Mouse (Mus musculus) limb, embryonic 10.5 days (tissue): Measurements from ENCODE around the gene Mtln. TPM values are rescaled to one million over a fixed set of nuclear protein-coding genes. Genes with fewer than 3 reads are reported as not detected.

ENCODE experiments used
- DNase-seq: peaks from one replicate; pipeline ENCODE4 v3.0.0-alpha.2; 2017; ENCODE audit warnings: low spot score
- H3K27ac ChIP-seq: fragments of 300-500 bp; sonication (generic); 2 replicates; pipeline ENCODE4 v1.5.1; 2016; ENCODE audit warnings: mild to moderate bottlenecking
- H3K27me3 ChIP-seq: fragments of 300-500 bp; sonication (generic); 2 replicates; pipeline ENCODE4 v1.6.1; 2016; ENCODE audit warnings: low read depth, mild to moderate bottlenecking; ENCODE audit not compliant: poor library complexity, severe bottlenecking
- H3K36me3 ChIP-seq: fragments of 300-500 bp; sonication (generic); 2 replicates; pipeline ENCODE4 v1.6.1; 2016; ENCODE audit warnings: mild to moderate bottlenecking, moderate library complexity
- H3K4me1 ChIP-seq: fragments of 300-500 bp; sonication (generic); 2 replicates; pipeline ENCODE4 v1.6.1; 2016
- H3K4me3 ChIP-seq: fragments of 300-500 bp; sonication (generic); 2 replicates; pipeline ENCODE4 v1.5.1; 2016; ENCODE audit warnings: mild to moderate bottlenecking, moderate library complexity
- H3K9me3 ChIP-seq: fragments of 300-500 bp; sonication (generic); replicated peaks from 2 replicates; pipeline ENCODE4 v1.6.1; 2016; ENCODE audit warnings: mild to moderate bottlenecking
- WGBS: fragments of 180-500 bp; shearing (Covaris S2); methylation state at CpG from one replicate; pipeline ENCODE4 v1.1.7; 2016; 5-methylcytosine and 5-hydroxymethylcytosine counted together
- polyA plus RNA-seq: library from polyadenylated mRNA; unstranded; fragments of >200 nt; fragmentation: Nextera tagmentation; extraction: Ambion mirVana; gene quantifications from 2 replicates; pipeline ENCODE4 v1.2.1, GENCODE M21; 2016

Gene Mtln
- polyA plus RNA-seq: 19.0 and 19.9 TPM in 2 replicates

DNA sequence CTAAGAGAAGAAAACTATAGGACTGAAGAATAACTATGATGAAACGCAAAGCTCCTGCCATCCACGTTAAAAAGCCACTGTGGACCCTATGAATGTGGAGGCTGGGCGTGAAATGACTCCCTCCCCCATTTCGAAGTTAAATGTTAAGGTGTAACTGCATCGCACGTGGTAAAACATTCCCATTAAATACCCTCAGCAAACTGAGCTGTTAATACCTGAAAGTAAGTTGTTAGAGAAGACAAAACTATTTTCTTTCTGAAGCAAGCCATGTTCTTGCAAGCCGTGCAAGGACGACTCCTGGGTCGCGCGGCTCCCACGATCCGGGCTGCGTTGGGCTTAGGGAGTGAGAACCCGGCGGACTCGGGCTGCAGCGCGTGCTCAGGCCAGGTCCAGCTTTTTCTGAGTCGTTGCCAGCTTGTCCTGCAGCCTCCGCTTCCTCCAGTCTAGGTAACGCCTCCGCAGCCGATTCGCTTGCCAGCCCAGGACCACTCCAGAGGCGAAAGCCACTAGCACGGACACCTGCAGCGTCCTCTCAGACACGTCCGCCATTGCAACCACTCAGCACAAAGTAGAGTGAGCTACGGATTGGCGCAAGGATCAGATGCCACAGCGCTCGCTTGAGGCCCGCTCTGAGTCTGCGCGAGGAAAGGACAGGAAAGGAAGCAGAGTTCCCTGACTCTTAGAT lies at the start of gene Mtln:
Mtln (minus strand) TSS at position 570 of the 685 bp plus-strand sequence.
- no peaks in the 10 kb centered on the region for H3K36me3 ChIP-seq
- DNase-seq: peak; percentile 87
- peak within 1 kb of the TSS; percentile 92 for H3K27ac ChIP-seq
- 3% methylated on average over 37 of the region's 37 CpGs for WGBS
- no peaks in the 10 kb centered on the region for H3K9me3 ChIP-seq
- peaks cover 33% of the 10 kb centered on the region for H3K4me1 ChIP-seq
- H3K4me3 ChIP-seq: peak within 1 kb of the TSS; percentile 75
- H3K27me3 ChIP-seq: no peaks in the 10 kb centered on the region

- DNase-seq: no peak
- peaks cover 53% of the 10 kb centered on the region for H3K27me3 ChIP-seq
These were observed 49.1 kb upstream of the Mtln start for GRCm38 (mm10) chr2:127841402-127841801.

GRCm38 (mm10) chr2:127839425-127839824 lies 47.1 kb upstream of the Mtln start:
- H3K27me3 ChIP-seq: peaks cover 57% of the 10 kb centered on the region
- H3K4me3 ChIP-seq: no peak overlapping the region
- 22% methylated on average over 11 of the region's 11 CpGs for WGBS

More at GRCm38 (mm10) chr2:127841402-127841801, 49.1 kb upstream of the Mtln start:
- Histone ChIP-seq H3K4me3 (no peak overlapping the region), H3K4me1 (no peaks in the 10 kb centered on the region), H3K36me3 (no peaks in the 10 kb centered on the region), H3K9me3 (no peaks in the 10 kb centered on the region), H3K27ac (no peak overlapping the region)
- WGBS: 84% methylated on average over 1 of the region's 1 CpGs

GRCm38 (mm10) chr2:127838576-127838975 lies 46.3 kb upstream of the Mtln start, which contains the start of gene Acoxl:
Gene Acoxl, plus strand, starts transcription at chr2:127838876.
- Histone ChIP-seq H3K36me3 (no peaks in the 10 kb centered on the region), H3K4me1 (no peaks in the 10 kb centered on the region), H3K27me3 (peaks cover 59% of the 10 kb centered on the region), H3K9me3 (no peaks in the 10 kb centered on the region), H3K4me3 (no peak within 1 kb of the TSS), H3K27ac (no peak within 1 kb of the TSS)
- DNase-seq: no peak
- WGBS: 75% methylated on average over 7 of the region's 7 CpGs

More at GRCm38 (mm10) chr2:127839425-127839824, 47.1 kb upstream of the Mtln start:
- Histone ChIP-seq H3K27ac (no peak overlapping the region), H3K9me3 (no peaks in the 10 kb centered on the region), H3K4me1 (no peaks in the 10 kb centered on the region), H3K36me3 (no peaks in the 10 kb centered on the region)
- DNase-seq: no peak

DNA sequence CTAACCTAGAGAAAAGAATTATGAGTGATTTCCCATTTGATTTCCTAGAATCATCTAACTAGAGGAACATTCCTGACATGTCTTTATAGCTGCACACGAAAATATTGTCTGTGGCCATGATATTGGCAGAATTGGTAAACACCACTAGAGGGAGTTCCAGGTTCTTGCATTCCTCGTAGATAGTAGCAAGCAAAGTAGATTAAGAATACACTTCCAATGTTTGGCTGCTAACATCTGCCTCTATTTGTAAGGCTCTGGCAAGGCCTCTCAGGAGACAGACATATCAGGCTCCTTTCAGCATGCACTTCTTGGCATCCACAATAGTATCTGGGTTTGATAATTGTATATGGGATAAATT lies 40.5 kb upstream of the Mtln start:
- DNase-seq: no peak
- Histone ChIP-seq H3K9me3 (no peaks in the 10 kb centered on the region), H3K36me3 (peaks cover 21% of the 10 kb centered on the region), H3K27me3 (peaks cover 17% of the 10 kb centered on the region), H3K4me3 (no peak overlapping the region), H3K27ac (no peak overlapping the region), H3K4me1 (peaks cover 12% of the 10 kb centered on the region)
- 29% methylated on average over 2 of the region's 2 CpGs for WGBS

- peaks cover 26% of the 10 kb centered on the region for H3K36me3 ChIP-seq
- peaks cover 12% of the 10 kb centered on the region; the same call in 1 of the 2 replicates for H3K27me3 ChIP-seq
- 48% methylated on average over 11 of the region's 11 CpGs for WGBS
- DNase-seq: peak; percentile 39
- H3K4me3 ChIP-seq: peak overlapping the region; percentile 76
- H3K27ac ChIP-seq: peak overlapping the region; percentile 85; the same call in 1 of the 2 replicates
- H3K9me3 ChIP-seq: no peaks in the 10 kb centered on the region
- H3K4me1 ChIP-seq: peaks cover 12% of the 10 kb centered on the region
These were observed 40.0 kb upstream of the Mtln start for GRCm38 (mm10) chr2:127832103-127832832.

DNA sequence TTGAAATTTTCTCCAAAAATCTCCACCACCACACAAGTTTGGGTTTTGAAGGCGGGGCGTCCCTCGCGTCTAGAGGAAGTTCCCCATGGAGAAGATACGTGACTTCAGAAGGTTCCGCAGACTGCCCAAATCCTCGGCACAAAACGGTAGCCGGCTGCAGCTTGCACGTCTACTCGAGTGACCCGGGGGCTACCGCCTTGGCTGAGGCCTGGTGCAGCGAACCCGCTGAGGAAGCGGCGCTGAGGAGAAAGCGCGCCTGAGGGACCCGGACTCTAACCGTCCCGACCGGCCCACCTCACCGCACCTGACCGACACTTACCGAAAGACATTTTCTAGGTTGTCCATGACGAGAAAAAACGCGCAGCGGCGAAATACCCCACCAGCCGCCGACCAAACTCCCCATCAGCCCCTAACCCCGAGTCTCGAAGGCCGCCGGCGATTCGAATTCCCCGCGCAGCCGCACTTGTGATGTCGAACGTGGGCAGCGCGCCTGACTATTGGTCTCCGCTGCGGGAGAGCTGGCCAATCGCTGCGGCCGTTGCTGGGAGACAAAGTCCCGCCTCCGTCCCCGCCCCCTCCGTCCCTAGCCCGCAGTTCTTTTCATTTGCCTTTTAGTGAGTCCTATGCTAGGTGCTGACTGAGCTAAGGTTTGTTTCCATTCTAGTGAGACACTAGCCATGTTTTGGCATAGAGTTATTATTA lies 39.3 kb upstream of the Mtln start, which contains the start of gene Bub1:
Bub1 (minus strand) TSS at position 465 of the 702 bp plus-strand sequence.
- Histone ChIP-seq H3K36me3 (peaks cover 34% of the 10 kb centered on the region), H3K4me1 (peaks cover 12% of the 10 kb centered on the region), H3K27ac (peak within 1 kb of the TSS; percentile 85), H3K9me3 (no peaks in the 10 kb centered on the region), H3K27me3 (0 out of 2 replicates have a peak, but pooled peaks cover 7% of the 10 kb centered on the region), H3K4me3 (peak within 1 kb of the TSS; percentile 76)
- DNase-seq: peak; percentile 98
- under 1% methylated on average over 56 of the region's 56 CpGs for WGBS

DNA sequence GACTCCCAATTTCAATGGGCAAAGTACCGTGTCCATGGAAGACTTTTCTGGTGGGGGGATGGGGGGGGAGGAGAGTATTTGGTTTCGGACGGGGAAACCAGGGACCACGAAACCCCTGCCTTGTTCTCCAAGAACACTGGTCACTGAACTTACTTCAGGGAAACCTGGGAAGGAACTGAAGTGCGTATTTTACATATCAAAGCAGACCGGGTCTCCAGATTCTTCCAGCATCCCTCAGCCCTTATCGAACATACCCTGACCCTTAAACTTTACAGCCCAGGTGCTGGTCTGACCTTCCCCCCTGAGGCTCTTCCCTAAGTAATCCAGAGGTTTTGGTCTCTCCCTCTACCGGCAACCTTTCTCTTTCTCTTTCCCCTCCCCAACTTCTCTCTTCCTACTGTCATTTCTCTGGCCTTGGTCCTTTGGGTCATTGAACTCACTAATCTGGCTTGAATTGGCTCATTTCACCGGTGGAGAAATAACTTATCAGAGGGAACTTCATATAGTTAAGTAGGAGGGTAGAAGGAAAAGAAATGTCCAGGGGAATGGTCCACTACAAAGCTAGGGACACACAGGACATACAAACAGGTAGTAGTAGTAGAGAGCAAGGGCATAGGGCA lies 2.5 kb downstream of the Mtln start:
- no peaks in the 10 kb centered on the region for H3K36me3 ChIP-seq
- no peaks in the 10 kb centered on the region for H3K9me3 ChIP-seq
- DNase-seq: no peak
- H3K4me3 ChIP-seq: peak overlapping the region; percentile 80
- H3K4me1 ChIP-seq: peaks cover 33% of the 10 kb centered on the region
- WGBS: 28% methylated on average over 9 of the region's 9 CpGs
- peak overlapping the region; percentile 90; the same call in 1 of the 2 replicates for H3K27ac ChIP-seq
- H3K27me3 ChIP-seq: no peaks in the 10 kb centered on the region

DNA sequence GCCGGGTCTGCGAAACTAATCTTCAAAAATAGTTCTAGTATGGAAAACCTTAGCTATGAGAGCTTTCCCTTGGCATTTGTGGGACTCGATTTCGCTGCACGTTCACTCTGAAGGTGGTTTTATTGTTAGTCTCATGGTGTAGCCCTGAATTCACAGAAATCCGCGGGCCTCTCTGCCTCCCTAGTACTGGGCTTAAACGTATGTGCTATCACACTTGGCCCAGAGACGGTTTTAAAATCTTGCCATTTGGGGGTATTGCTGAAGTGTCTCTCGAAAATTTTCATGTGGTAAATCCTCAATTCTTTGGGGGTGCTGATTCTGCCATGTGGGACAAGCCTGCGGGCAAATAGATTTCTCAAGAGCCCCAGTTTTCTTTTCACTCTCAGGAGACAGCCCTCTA lies 3.1 kb downstream of the Mtln start:
- 7% methylated on average over 11 of the region's 11 CpGs for WGBS
- DNase-seq: no peak

GRCm38 (mm10) chr2:127788440-127789116 lies 3.7 kb downstream of the Mtln start, which contains the start of gene Nphp1:
Gene Nphp1, minus strand, starts transcription at chr2:127788897.
- DNase-seq: peak; percentile 90
- WGBS: under 1% methylated on average over 40 of the region's 40 CpGs
- Histone ChIP-seq H3K9me3 (no peaks in the 10 kb centered on the region), H3K4me1 (peaks cover 33% of the 10 kb centered on the region), H3K27ac (peak within 1 kb of the TSS; percentile 90), H3K36me3 (no peaks in the 10 kb centered on the region), H3K4me3 (peak within 1 kb of the TSS; percentile 80), H3K27me3 (no peaks in the 10 kb centered on the region)

More for the DNA sequence above, 3.1 kb downstream of the Mtln start:
- Histone ChIP-seq H3K4me3 (peak overlapping the region; percentile 80), H3K27me3 (no peaks in the 10 kb centered on the region), H3K36me3 (no peaks in the 10 kb centered on the region), H3K4me1 (peaks cover 33% of the 10 kb centered on the region), H3K9me3 (no peaks in the 10 kb centered on the region), H3K27ac (peak overlapping the region; percentile 90)

DNA sequence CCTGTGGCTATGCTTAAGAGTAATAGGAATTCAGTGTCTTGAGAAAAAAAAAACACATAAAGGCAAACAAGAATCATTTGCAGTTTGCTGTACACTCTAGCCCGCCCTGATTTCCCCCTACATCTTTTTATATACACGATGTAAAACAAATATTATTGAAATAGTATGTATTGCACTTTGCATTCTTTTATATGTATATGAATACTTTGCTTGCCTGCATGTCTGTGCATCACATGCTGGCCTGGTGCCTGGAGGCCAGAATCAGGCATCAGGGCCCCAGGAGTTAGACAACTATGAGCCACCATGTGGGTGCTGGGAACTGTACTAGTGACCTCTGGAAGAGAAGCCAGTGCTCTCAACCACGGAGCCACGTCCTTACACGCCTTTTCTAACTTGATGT lies 5.1 kb downstream of the Mtln start:
- DNase-seq: no peak
- 95% methylated on average over 5 of the region's 5 CpGs for WGBS
- no peaks in the 10 kb centered on the region for H3K9me3 ChIP-seq

DNA sequence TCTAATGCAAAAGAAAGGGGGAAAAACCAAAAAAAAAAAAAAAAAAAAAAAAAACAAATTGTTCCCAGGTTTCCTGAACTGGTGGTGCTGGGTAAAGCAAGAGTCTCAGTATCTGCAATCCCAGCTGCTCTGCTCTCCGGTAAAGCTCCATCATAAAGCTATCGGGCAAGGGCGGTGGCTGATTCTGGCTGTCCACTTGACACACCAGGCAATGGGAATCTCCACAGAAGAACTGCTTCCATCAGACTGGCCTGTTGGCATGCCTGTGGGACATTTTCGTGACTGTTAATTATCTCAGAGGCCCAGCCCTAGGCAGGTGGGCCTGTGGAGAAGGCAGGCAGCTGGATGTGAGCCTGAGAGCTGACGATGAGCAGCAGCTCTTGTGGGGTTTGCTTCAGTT lies 13.8 kb downstream of the Mtln start:
- Histone ChIP-seq H3K4me3 (no peak overlapping the region), H3K36me3 (peaks cover 38% of the 10 kb centered on the region), H3K4me1 (no peaks in the 10 kb centered on the region), H3K27me3 (no peaks in the 10 kb centered on the region), H3K27ac (no peak overlapping the region), H3K9me3 (no peaks in the 10 kb centered on the region)
- no peak for DNase-seq
- WGBS: 88% methylated on average over 5 of the region's 5 CpGs

More for the DNA sequence above, 5.1 kb downstream of the Mtln start:
- H3K27me3 ChIP-seq: no peaks in the 10 kb centered on the region
- no peak overlapping the region for H3K27ac ChIP-seq
- peaks cover 33% of the 10 kb centered on the region for H3K4me1 ChIP-seq
- H3K4me3 ChIP-seq: no peak overlapping the region
- H3K36me3 ChIP-seq: no peaks in the 10 kb centered on the region
